Mouse (Mus musculus) embryonic fibroblast, embryonic 13.5 days (primary cell): ENCODE data around the gene Prr23a1.

ENCODE experiments used
- CTCF ChIP-seq: IDR thresholded peaks from 2 replicates; pipeline ENCODE4 v1.5.1; 2011; ENCODE audit warnings: mild to moderate bottlenecking, control low read depth, low read length, moderate library complexity, borderline replicate concordance; ENCODE audit not compliant: insufficient read depth
- POLR2A ChIP-seq: IDR thresholded peaks from 2 replicates; pipeline ENCODE4 v1.6.1; 2011; ENCODE audit warnings: low read depth, mild to moderate bottlenecking, control low read depth, low read length, moderate library complexity

DNA sequence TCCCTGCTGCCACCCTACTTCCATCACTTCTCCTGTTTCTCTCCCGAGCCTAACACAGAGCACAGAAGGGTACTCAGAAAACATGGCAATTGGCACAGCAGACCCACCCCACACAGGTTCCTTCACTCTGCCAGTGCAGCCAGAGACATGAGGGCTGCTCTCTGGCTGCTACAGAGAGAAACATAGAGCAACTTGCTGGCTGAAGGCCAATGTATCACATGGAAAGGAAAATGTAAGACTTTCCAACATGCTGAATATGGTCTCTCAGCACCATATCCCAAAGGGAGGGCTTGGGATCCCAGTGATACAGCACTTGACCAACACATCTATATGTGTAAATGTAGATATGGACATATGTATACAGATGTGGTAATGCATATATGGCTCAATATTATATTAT is 43.3 kb upstream of the Prr23a1 start:
- no peak for TF ChIP-seq CTCF
- no peak for TF ChIP-seq POLR2A
